Mouse (Mus musculus): ENCODE data around the gene Nphs1. TPM values are rescaled to one million over a fixed set of nuclear protein-coding genes. Genes with fewer than 3 reads are reported as not detected.
A peak's percentile ranks its signal among the peaks of the same experiment; 100 is the strongest.

Nphs1 gene
- polyA plus RNA-seq, 1 experiment from 2014 or later: not detected

DNA sequence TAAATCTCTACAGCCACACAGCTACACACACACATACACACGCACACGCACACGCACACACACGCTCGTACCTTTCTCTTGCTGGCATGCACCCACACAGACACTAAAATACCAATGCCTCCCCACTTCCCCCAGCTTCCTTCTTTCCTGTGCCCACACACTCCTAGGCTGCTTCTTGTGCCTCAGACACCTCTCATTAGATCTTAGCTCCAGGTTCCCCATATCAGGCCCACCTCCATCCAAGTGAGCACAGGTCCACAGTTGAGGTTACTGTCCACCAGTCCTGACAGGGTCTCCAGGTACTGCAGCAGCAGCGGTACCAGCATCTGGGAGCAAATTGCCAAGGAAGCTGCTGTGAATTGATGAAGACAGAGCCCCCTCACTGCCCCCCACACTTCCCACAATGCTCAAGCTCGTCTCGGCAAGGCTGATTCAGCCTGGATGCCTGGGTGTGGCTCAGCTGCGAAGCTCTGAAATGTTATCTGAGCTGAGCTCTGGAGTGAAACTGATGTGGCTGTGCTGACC is 73.2 kb downstream of the Nphs1 start:
- no peaks in the 10 kb centered on the region for H3K27me3 ChIP-seq
- H3K9ac ChIP-seq: no peak overlapping the region
- H3K36me3 ChIP-seq: peaks cover 58% of the 10 kb centered on the region
- no peak overlapping the region for H3K4me3 ChIP-seq
- WGBS: 80% methylated on average over 9 of the region's 9 CpGs
- no peak overlapping the region for H3K4me2 ChIP-seq
- H3K9me3 ChIP-seq: no peaks in the 10 kb centered on the region
- ATAC-seq (ENCODE audit: insufficient number of reproducible peaks, low FRiP score, low TSS enrichment, low read depth): no peak
- peaks cover 33% of the 10 kb centered on the region for H3K4me1 ChIP-seq
- no peak overlapping the region for H3K27ac ChIP-seq

DNA sequence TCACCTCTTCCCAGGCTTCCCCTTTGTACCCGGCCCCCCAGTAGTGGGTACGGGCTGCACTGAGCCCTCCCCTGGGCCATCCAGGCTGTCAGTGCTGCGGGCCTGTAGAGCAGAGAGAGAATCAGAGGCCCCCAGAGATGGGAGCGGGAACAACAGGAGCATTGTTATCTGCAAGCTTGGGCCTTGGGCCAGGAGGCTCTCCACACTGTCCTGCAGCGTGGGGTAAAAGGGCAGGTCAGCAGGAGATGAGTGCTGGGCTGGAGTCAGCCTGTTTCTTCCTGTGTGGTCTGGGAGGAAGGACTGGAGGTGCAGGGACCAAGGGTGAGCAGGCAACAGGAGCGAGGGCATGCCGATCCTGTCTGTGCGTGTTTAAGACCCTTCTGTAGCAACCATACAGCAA is 74.8 kb downstream of the Nphs1 start:
- Histone ChIP-seq H3K27me3 (no peaks in the 10 kb centered on the region), H3K36me3 (peaks cover 44% of the 10 kb centered on the region), H3K27ac (no peak overlapping the region), H3K4me3 (no peak overlapping the region), H3K4me1 (peaks cover 24% of the 10 kb centered on the region), H3K4me2 (no peak overlapping the region), H3K9ac (no peak overlapping the region), H3K9me3 (no peaks in the 10 kb centered on the region)
- no peak for ATAC-seq (ENCODE audit: insufficient number of reproducible peaks, low FRiP score, low TSS enrichment, low read depth)
- 51% methylated on average over 8 of the region's 8 CpGs for WGBS

DNA sequence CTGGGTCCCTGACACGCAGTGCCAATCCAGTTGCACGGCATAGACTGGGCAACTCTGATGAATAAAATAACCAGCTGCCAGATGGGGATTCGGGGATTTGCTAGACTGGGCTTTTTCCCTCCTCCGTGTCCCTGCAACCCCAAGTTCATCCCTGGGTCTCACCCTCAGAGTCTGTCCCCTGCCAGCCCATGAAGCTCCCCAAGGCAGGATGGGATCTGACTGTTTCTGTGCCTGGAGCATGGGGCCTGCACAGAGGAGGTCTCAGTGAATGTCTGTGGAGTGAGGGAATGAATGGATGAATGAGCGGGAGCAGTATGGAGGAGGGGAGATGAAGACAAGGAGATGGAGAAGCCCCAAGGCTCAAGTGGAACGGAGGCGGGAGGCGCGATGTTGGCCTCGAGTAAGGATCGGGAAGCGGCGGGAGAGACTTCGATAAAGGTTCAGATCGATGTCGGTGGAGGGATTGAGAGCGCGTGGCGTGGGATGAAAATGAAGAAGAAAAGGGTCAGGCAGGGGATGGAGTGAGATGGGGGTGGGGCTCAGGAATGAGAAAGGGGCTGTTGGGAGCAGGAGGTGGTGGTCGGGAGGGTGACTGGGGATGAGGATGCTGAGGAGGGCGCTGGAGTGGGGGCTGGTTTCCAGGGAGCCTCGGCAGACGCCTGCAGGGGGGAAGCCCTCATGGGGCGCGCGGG is 76.0 kb downstream of the Nphs1 start:
- Histone ChIP-seq H3K9me3 (no peaks in the 10 kb centered on the region), H3K9ac (peak overlapping the region; percentile 69), H3K27me3 (no peaks in the 10 kb centered on the region), H3K36me3 (peaks cover 33% of the 10 kb centered on the region), H3K27ac (no peak overlapping the region), H3K4me2 (peak overlapping the region; percentile 87), H3K4me3 (peak overlapping the region; percentile 78), H3K4me1 (peaks cover 24% of the 10 kb centered on the region)
- 8% methylated on average over 20 of the region's 26 CpGs for WGBS
- ATAC-seq (ENCODE audit: insufficient number of reproducible peaks, low FRiP score, low TSS enrichment, low read depth): no peak; the same call in 1 of the 2 replicates

DNA sequence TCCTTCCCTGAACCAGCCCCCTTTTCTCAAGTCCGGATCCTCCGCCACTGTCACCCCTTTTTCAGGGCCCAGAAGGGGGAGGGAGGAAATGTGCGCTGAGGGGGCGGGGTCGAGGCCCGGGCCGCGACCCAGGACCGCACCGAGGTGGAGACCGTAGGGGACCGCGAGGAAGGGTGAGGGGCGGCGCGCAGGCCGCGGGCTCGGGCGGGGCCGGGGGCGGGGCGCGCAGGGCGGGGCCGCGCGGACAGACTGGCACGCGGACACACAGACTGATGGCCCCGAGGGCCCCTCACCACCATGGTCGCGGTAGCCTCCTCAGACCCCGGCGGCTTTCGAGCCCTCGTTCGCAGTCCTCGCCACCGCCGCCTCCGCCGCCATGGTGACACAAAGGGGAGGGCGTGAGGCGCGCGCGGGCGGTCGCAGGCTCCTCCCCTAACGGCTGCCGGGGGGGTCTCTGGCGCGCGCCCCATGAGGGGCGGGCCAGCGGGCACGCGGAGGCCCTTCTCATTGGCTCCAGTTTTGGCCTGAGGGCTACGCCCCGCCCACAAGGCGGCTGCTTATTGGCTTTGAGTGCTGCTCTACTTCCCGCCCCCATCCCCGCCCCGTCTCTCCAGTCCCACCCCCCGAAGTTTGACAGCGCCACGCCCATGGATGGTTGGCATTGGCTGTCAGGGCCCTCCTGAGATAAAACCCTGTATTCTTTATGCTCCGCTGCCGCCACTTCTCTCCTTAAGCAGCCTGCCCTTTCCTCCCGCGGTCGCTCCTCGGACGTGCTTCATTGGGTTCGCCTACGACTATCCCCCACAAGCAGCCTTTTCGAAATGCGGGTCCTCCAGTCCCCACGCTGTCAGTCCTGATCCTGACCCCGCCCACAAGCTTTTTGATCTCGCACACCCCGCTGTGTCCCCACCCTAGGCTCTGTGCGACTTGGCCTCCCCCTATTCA is 76.8 kb downstream of the Nphs1 start, which contains the start of gene Arhgap33:
TSS of gene Arhgap33 (minus strand) at position 428 of the 945 bp plus-strand sequence.
- Histone ChIP-seq H3K36me3 (peaks cover 32% of the 10 kb centered on the region), H3K27ac (peak within 1 kb of the TSS; percentile 72; the same call in 1 of the 2 replicates), H3K9ac (peak within 1 kb of the TSS; percentile 69), H3K4me3 (peak within 1 kb of the TSS; percentile 78), H3K4me1 (peaks cover 24% of the 10 kb centered on the region), H3K9me3 (no peaks in the 10 kb centered on the region), H3K27me3 (no peaks in the 10 kb centered on the region), H3K4me2 (peak within 1 kb of the TSS; percentile 87)
- ATAC-seq (ENCODE audit: insufficient number of reproducible peaks, low FRiP score, low TSS enrichment, low read depth): peak; percentile 93
- under 1% methylated on average over 49 of the region's 84 CpGs for WGBS

Other genes starting within 250 kb of the Nphs1 start
- gene Polr2i, start 226.4 kb upstream of the Nphs1 start, polyA plus RNA-seq (2015; fragmentation: Nextera tagmentation; extraction: Ambion mirVana): 140 and 149 TPM in 2 replicates
- 175 and 188 TPM in 2 replicates for gene Tbcb, start 226.0 kb upstream of the Nphs1 start, polyA plus RNA-seq (2015; fragmentation: Nextera tagmentation; extraction: Ambion mirVana)
- gene Ovol3, start 222.6 kb upstream of the Nphs1 start, polyA plus RNA-seq (2015; fragmentation: Nextera tagmentation; extraction: Ambion mirVana): 0.22 and 0.42 TPM in 2 replicates
- gene Thap8, start 178.2 kb upstream of the Nphs1 start, polyA plus RNA-seq (2015; fragmentation: Nextera tagmentation; extraction: Ambion mirVana): 0.26 and 0.78 TPM in 2 replicates
- gene Wdr62, start 177.9 kb upstream of the Nphs1 start, polyA plus RNA-seq (2015; fragmentation: Nextera tagmentation; extraction: Ambion mirVana): 6.0 and 6.2 TPM in 2 replicates
- gene Clip3, start 166.6 kb upstream of the Nphs1 start, polyA plus RNA-seq (2015; fragmentation: Nextera tagmentation; extraction: Ambion mirVana): 33.2 and 35.2 TPM in 2 replicates
- gene Alkbh6, start 149.6 kb upstream of the Nphs1 start, polyA plus RNA-seq (2015; fragmentation: Nextera tagmentation; extraction: Ambion mirVana): 80.8 and 82.0 TPM in 2 replicates
- gene Syne4, start 143.5 kb upstream of the Nphs1 start, polyA plus RNA-seq (2015; fragmentation: Nextera tagmentation; extraction: Ambion mirVana): 37.1 and 42.8 TPM in 2 replicates
- 3.4 TPM in 1 of 2 replicates, not detected in the other for gene E130208F15Rik, start 136.6 kb upstream of the Nphs1 start, polyA plus RNA-seq (2015; fragmentation: Nextera tagmentation; extraction: Ambion mirVana)
- 13.7 and 18.8 TPM in 2 replicates for gene Sdhaf1, start 134.4 kb upstream of the Nphs1 start, polyA plus RNA-seq (2015; fragmentation: Nextera tagmentation; extraction: Ambion mirVana)
- 4.1 and 5.1 TPM in 2 replicates for gene Lrfn3, start 95.5 kb upstream of the Nphs1 start, polyA plus RNA-seq (2015; fragmentation: Nextera tagmentation; extraction: Ambion mirVana)
- 78.9 and 87.7 TPM in 2 replicates for gene Tyrobp, start 44.6 kb upstream of the Nphs1 start, polyA plus RNA-seq (2015; fragmentation: Nextera tagmentation; extraction: Ambion mirVana)
- 2.7 and 3.3 TPM in 2 replicates for gene Hcst, start 38.5 kb upstream of the Nphs1 start, polyA plus RNA-seq (2015; fragmentation: Nextera tagmentation; extraction: Ambion mirVana)
- gene Nfkbid, start 36.6 kb upstream of the Nphs1 start, polyA plus RNA-seq (2015; fragmentation: Nextera tagmentation; extraction: Ambion mirVana): 1.4 and 2.1 TPM in 2 replicates
- gene Aplp1, start 12.8 kb upstream of the Nphs1 start, polyA plus RNA-seq (2015; fragmentation: Nextera tagmentation; extraction: Ambion mirVana): 28.6 and 32.7 TPM in 2 replicates
- 0.04 and 0.38 TPM in 2 replicates for gene Kirrel2, start 625 bp upstream of the Nphs1 start, polyA plus RNA-seq (2015; fragmentation: Nextera tagmentation; extraction: Ambion mirVana)
- gene Prodh2, start 35.3 kb downstream of the Nphs1 start, polyA plus RNA-seq (2015; fragmentation: Nextera tagmentation; extraction: Ambion mirVana): 0.18 TPM in 1 of 2 replicates, not detected in the other
- 7.8 and 8.0 TPM in 2 replicates for gene Arhgap33, start 76.7 kb downstream of the Nphs1 start, polyA plus RNA-seq (2015; fragmentation: Nextera tagmentation; extraction: Ambion mirVana)
- gene Hspb6, start 93.9 kb downstream of the Nphs1 start, polyA plus RNA-seq (2015; fragmentation: Nextera tagmentation; extraction: Ambion mirVana): 17.6 and 29.4 TPM in 2 replicates
- gene Proser3, start 94.0 kb downstream of the Nphs1 start, polyA plus RNA-seq (2015; fragmentation: Nextera tagmentation; extraction: Ambion mirVana): 11.3 and 12.1 TPM in 2 replicates
- 37.9 and 49.4 TPM in 2 replicates for gene Lin37, start 101.5 kb downstream of the Nphs1 start, polyA plus RNA-seq (2015; fragmentation: Nextera tagmentation; extraction: Ambion mirVana)
- gene U2af1l4, start 105.0 kb downstream of the Nphs1 start, polyA plus RNA-seq (2015; fragmentation: Nextera tagmentation; extraction: Ambion mirVana): 83.0 and 85.3 TPM in 2 replicates
- gene Gm49396, start 105.0 kb downstream of the Nphs1 start, polyA plus RNA-seq (2015; fragmentation: Nextera tagmentation; extraction: Ambion mirVana): 12.2 and 12.4 TPM in 2 replicates
- 126 and 146 TPM in 2 replicates for gene Psenen, start 105.3 kb downstream of the Nphs1 start, polyA plus RNA-seq (2015; fragmentation: Nextera tagmentation; extraction: Ambion mirVana)
- gene Igflr1, start 107.1 kb downstream of the Nphs1 start, polyA plus RNA-seq (2015; fragmentation: Nextera tagmentation; extraction: Ambion mirVana): 3.0 and 3.5 TPM in 2 replicates
- 7.3 and 8.1 TPM in 2 replicates for gene Kmt2b, start 130.4 kb downstream of the Nphs1 start, polyA plus RNA-seq (2015; fragmentation: Nextera tagmentation; extraction: Ambion mirVana)
- 3.0 and 4.2 TPM in 2 replicates for gene Zbtb32, start 140.6 kb downstream of the Nphs1 start, polyA plus RNA-seq (2015; fragmentation: Nextera tagmentation; extraction: Ambion mirVana)
- 0.45 and 0.58 TPM in 2 replicates for gene Upk1a, start 154.5 kb downstream of the Nphs1 start, polyA plus RNA-seq (2015; fragmentation: Nextera tagmentation; extraction: Ambion mirVana)
- gene Cox6b1, start 167.8 kb downstream of the Nphs1 start, polyA plus RNA-seq (2015; fragmentation: Nextera tagmentation; extraction: Ambion mirVana): 739 and 763 TPM in 2 replicates
- not detected in 2 replicates for gene Etv2, start 177.5 kb downstream of the Nphs1 start, polyA plus RNA-seq (2015; fragmentation: Nextera tagmentation; extraction: Ambion mirVana)
- gene Rbm42, start 192.0 kb downstream of the Nphs1 start, polyA plus RNA-seq (2015; fragmentation: Nextera tagmentation; extraction: Ambion mirVana): 104 and 114 TPM in 2 replicates
- 33.6 and 34.4 TPM in 2 replicates for gene Haus5, start 206.7 kb downstream of the Nphs1 start, polyA plus RNA-seq (2015; fragmentation: Nextera tagmentation; extraction: Ambion mirVana)
- not detected in 2 replicates for gene Pmis2, start 213.3 kb downstream of the Nphs1 start, polyA plus RNA-seq (2015; fragmentation: Nextera tagmentation; extraction: Ambion mirVana)
- 1.1 and 1.4 TPM in 2 replicates for gene 2200002J24Rik, start 240.6 kb downstream of the Nphs1 start, polyA plus RNA-seq (2015; fragmentation: Nextera tagmentation; extraction: Ambion mirVana)

Data from limb, embryonic 15.5 days (tissue).